Comparison of ENCODE assay signal across 9 mouse cellular contexts in the genomic region with DNA sequence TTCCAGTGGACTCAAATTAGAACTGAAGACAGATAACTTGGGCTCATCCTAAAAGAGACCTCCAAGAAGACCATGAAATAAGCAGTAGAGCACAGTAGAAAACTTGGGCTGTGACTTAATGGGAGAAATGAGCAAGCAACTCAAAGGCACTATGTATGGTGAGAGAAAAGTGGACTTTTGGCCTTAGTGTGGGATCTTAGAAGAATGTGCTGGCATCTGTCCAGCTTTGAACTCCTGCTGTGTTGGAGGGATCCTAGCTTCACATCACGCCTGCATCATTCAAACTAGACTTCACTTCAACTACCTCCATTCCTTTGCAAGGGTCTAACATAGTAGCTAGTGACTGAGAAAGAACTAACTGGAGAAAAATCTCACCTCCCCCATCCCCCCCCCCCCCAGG.
DNase-seq lines count a peak whose midpoint lies in the region; ATAC-seq and TF ChIP-seq lines count a peak whose summit lies in the region.
"Had no signal": no experiment of that assay in that cellular context is flagged by ENCODE, and none has a peak within 500 bp of the region (broad histone marks: within the 10 kb centered on the region; RNA-seq: fewer than 3 reads in every experiment).

No protein-coding gene starts in this region.

- H3K4me2 ChIP-seq in kidney, embryonic 16.5 days (replicated peaks; ENCODE audit: low read depth, low read length) = no peak overlapping the region
- peak overlapping the region; percentile 67 for H3K4me2 ChIP-seq in liver, embryonic 13.5 days
- H3K4me2 ChIP-seq: neural tube, embryonic 13.5 days had no signal

- TF ChIP-seq CTCF in gastrocnemius, adult 2 months (IDR thresholded peaks at IDR 0.05) = no peak

- no peak overlapping the region for H3K4me3 ChIP-seq in kidney, embryonic 16.5 days (ENCODE audit: low read length)
- peak overlapping the region; percentile 58 for H3K4me3 ChIP-seq in erythroblast, embryonic 14.5 days (replicated peaks)
- peak overlapping the region; percentile 32 for H3K4me3 ChIP-seq in liver, embryonic 13.5 days (replicated peaks)
- H3K4me3 ChIP-seq in gastrocnemius, adult 2 months = no peak overlapping the region
- H3K4me3 ChIP-seq: midbrain, embryonic 10.5 days; neural tube, embryonic 13.5 days had no signal

- ATAC-seq in kidney, embryonic 16.5 days (ENCODE audit: low FRiP score, low TSS enrichment) = no peak
- ATAC-seq in liver, embryonic 13.5 days (ENCODE audit: low read depth) = peak; percentile 8
- no peak for ATAC-seq in megakaryocyte, adult 5-6 weeks (ENCODE audit: poor library complexity, severe bottlenecking)

- intact Hi-C loops in gastrocnemius, adult 2 months (cut with DNase I) = no loop called here

- H3K9me3 ChIP-seq in kidney, embryonic 16.5 days (ENCODE audit: low read length) = no peaks in the 10 kb centered on the region
- peaks cover 4% of the 10 kb centered on the region; the same call in 1 of the 2 replicates for H3K9me3 ChIP-seq in erythroblast, embryonic 14.5 days (ENCODE audit: control insufficient read depth, low read length)
- no peaks in the 10 kb centered on the region for H3K9me3 ChIP-seq in liver, embryonic 13.5 days (replicated peaks)
- H3K9me3 ChIP-seq: midbrain, embryonic 10.5 days; neural tube, embryonic 13.5 days had no signal

- peak; percentile 3 for DNase-seq in kidney, adult 18-20 months
- peak; percentile 25 for DNase-seq in ES-CJ7 (ENCODE audit: low read depth, low spot score)
- DNase-seq in liver, embryonic 13.5 days = no peak
- DNase-seq in gastrocnemius, adult 2 months = no peak

- H3K4me1 ChIP-seq in kidney, embryonic 16.5 days (ENCODE audit: insufficient read depth, low read length) = no peaks in the 10 kb centered on the region
- peaks cover 92% of the 10 kb centered on the region for H3K4me1 ChIP-seq in erythroblast, embryonic 14.5 days (ENCODE audit: control insufficient read depth)
- peaks cover 83% of the 10 kb centered on the region for H3K4me1 ChIP-seq in liver, embryonic 13.5 days (replicated peaks)
- H3K4me1 ChIP-seq: neural tube, embryonic 13.5 days had no signal

- H3K27me3 ChIP-seq in kidney, embryonic 16.5 days (ENCODE audit: insufficient read depth, low read length) = no peaks in the 10 kb centered on the region
- H3K27me3 ChIP-seq in erythroblast, embryonic 14.5 days (ENCODE audit: control insufficient read depth) = no peaks in the 10 kb centered on the region
- no peaks in the 10 kb centered on the region for H3K27me3 ChIP-seq in liver, embryonic 13.5 days
- H3K27me3 ChIP-seq: neural tube, embryonic 13.5 days had no signal

- H3K27ac ChIP-seq in kidney, embryonic 16.5 days (ENCODE audit: low read length) = no peak overlapping the region
- peak overlapping the region; percentile 98 for H3K27ac ChIP-seq in liver, embryonic 13.5 days
- no peak overlapping the region for H3K27ac ChIP-seq in gastrocnemius, adult 2 months
- H3K27ac ChIP-seq: midbrain, embryonic 10.5 days; neural tube, embryonic 13.5 days had no signal

- WGBS in kidney, embryonic 16.5 days = 85% methylated on average over 1 of the region's 1 CpGs
- 57% methylated on average over 1 of the region's 1 CpGs for WGBS in liver, embryonic 13.5 days (ENCODE audit: insufficient replicate concordance)

- no peaks in the 10 kb centered on the region for H3K36me3 ChIP-seq in kidney, embryonic 16.5 days (ENCODE audit: insufficient read depth, low read length)
- H3K36me3 ChIP-seq in erythroblast, embryonic 14.5 days (ENCODE audit: control insufficient read depth) = peaks cover 19% of the 10 kb centered on the region
- H3K36me3 ChIP-seq in liver, embryonic 13.5 days = no peaks in the 10 kb centered on the region
- H3K36me3 ChIP-seq: midbrain, embryonic 10.5 days; neural tube, embryonic 13.5 days had no signal

- no peak overlapping the region for H3K9ac ChIP-seq in kidney, embryonic 16.5 days (replicated peaks; ENCODE audit: low read length)
- peak overlapping the region; percentile 76 for H3K9ac ChIP-seq in liver, embryonic 13.5 days
- H3K9ac ChIP-seq: neural tube, embryonic 13.5 days had no signal

Comparison
In these comparisons a context has a peak if more than half of its experiments do, and no peak if none do; other contexts are left out.
1. DNase-seq: peak in kidney, adult 18-20 months (single experiment) and ES-CJ7 (single experiment); none in liver, embryonic 13.5 days (single experiment) and gastrocnemius, adult 2 months (single experiment).
2. H3K4me3 ChIP-seq: peak in erythroblast, embryonic 14.5 days (single experiment) and liver, embryonic 13.5 days (single experiment); none in kidney, embryonic 16.5 days (single experiment) and gastrocnemius, adult 2 months (single experiment).